Mouse (Mus musculus): ENCODE measurements around the gene Comtd1. TPM values are rescaled to one million over a fixed set of nuclear protein-coding genes. Genes with fewer than 3 reads are reported as not detected.

The Comtd1 gene
- 10 to 100 TPM; 28.1 to 79.2 TPM for polyA plus RNA-seq (2012; fragmentation: generic; extraction: Trizol)

GRCm38 (mm10) chr14:21848166-21849154, at the start of gene Comtd1:
Gene Comtd1, minus strand, starts transcription at chr14:21848977.

DNA sequence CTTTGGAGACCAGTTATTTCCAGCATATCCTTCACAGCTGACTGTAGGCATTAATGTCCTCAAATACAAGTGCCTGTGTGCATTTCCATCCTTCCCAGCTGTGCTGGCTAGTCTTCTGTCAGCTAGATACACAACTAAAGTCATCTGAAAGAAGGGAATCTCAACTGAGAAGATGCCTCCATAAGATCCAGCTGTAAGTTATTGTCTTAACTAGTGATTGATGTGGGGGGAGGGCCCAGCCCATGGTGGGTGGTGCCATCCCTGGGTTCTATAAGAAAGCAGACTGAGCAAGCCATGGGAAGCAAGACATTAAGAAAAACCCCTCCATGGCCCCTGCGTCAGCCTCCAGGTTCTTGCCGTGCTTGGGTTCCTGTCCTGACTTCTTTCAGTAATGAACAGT, 23.8 kb downstream of the Comtd1 start, which contains the start of gene Vdac2:
Vdac2 (plus strand) TSS at position 301 of the 400 bp plus-strand sequence.

Other genes starting within 250 kb of the Comtd1 start
- gene Dupd1, start 134.4 kb downstream of the Comtd1 start, polyA plus RNA-seq (2012; fragmentation: generic; extraction: Trizol): under 1 TPM in 1 of 2 experiments, not detected in 1; 0.05 TPM
- gene Samd8, start 98.4 kb downstream of the Comtd1 start, polyA plus RNA-seq (2012; fragmentation: generic; extraction: Trizol): 1 to 10 TPM; 1.4 to 3.2 TPM
- gene Dusp13, start 97.8 kb downstream of the Comtd1 start, polyA plus RNA-seq (2012; fragmentation: generic; extraction: Trizol): under 1 TPM; 0.07 to 0.31 TPM
- gene Vdac2, start 23.7 kb downstream of the Comtd1 start, polyA plus RNA-seq (2012; fragmentation: generic; extraction: Trizol): 100 to 1,000 TPM in 1 of 2 experiments, 10 to 100 TPM in 1; 94.4 to 139 TPM
- gene Zfp503, start 140.6 kb upstream of the Comtd1 start, polyA plus RNA-seq (2012; fragmentation: generic; extraction: Trizol): 10 to 100 TPM in 1 of 2 experiments, 1 to 10 TPM in 1; 2.3 to 33.2 TPM
- under 1 TPM in 1 of 2 experiments, not detected in 1; 0.48 TPM for gene Lrmda, start 170.7 kb upstream of the Comtd1 start, polyA plus RNA-seq (2012; fragmentation: generic; extraction: Trizol)

All from C3H10T1/2 (cell line).